Mouse (Mus musculus): ENCODE measurements around the gene Ssbp1.
A peak's percentile ranks its signal among the peaks of the same experiment; 100 is the strongest.

The Ssbp1 gene

DNA sequence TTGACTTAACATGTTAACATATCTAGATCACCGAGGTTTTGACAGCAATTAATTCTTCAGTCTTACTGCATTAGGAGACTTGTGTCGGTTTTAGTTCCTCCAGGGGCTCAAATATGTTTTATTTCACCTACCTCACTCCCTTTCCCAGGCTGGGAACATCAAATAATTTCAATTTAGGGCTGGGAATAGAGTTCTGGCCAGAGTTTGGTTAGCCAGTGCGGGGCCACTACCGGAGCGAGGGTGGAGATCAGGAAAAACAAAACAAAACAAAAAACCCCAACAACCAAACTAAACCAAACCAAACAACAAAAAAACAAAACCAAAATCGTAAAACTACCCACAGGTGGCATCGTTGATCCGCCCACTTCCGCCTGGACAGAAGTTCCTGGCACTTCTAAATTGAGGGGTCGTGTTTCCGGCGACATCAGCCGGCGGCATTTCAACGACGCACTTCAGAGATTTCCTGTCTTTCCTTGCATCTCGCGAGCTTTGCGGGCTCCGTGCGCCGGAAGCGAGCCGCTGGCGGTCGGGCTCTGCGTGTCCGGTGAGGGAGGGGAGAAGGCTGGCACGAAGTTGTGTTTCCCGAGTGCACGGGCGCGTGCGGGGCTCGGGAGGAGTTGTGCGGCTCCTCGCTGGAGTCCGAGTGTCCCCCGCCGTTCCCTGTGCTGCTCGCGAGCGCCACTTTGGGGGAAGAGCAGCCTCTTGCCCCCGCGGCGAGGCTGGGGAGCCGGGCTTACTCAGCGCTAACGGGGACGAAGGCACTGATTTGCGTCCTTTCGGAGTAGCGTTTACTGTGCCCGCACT, at the start of gene Ssbp1:
Ssbp1 (plus strand) TSS at position 437 of the 804 bp plus-strand sequence.
- peak; percentile 87 for DNase-seq

DNA sequence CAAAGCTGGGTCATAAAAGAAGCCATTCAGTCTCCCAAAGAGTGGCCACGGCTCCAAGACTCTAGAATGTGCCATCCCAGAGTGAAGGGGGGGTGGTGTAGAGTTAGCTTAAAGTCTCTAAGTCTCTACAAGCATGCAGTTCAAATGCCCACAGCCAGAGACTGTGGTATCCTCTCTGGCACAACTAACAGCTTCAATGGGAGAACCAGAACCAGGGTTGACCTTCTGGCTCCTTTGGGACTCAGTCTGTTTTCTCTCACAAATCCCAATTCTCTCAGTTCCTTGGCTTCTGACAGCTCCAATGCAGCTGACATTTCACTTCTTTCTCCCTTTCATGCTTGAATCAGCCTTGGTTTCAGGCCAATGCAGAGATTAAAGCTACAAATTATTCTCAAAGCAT, 48.1 kb upstream of the Ssbp1 start:
- no peak for DNase-seq

DNA sequence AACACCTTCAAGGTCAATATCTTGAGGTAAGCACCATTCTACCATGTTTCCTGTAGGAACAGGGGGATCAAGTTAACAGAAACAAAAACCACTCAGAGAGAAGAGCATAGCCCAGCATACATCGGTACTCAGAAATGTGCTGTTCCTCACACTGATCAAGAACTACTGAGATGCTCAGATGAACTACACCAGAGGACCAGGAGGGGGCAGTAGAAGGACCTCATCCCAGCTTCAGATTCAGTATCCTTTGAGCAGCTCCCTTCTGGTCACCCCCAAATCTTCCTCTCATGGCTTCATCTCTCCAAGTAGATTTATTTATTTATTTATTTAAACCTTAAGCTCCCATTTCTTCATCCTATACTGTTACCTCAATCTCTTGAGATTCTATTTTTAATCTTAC, 47.4 kb upstream of the Ssbp1 start:
- no peak for DNase-seq

- peak; percentile 48 for DNase-seq
Observed at GRCm38 (mm10) chr6:40427441-40427840, 43.7 kb upstream of the Ssbp1 start.

GRCm38 (mm10) chr6:40428696-40429095, 42.5 kb upstream of the Ssbp1 start:
- peak; percentile 51 for DNase-seq

DNA sequence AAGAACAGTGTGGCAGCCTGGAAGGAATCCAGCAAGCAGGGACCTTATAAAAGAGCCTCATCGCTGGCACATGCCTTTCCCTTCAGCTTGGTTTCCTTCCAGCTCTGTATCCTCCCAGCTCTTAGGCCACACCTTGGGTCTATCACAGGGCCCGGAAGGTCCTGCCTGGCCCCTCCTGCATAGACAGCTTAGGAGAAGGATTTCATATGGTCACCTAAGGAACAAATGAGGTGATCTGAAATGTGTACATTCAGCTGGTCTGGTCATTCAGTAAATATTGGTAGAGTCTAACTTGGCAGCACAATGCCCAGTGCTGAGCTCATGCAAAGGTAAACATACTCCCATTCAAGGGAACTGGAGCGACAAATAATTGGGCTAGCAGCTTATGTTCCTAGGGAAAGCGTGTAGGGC, 41.6 kb upstream of the Ssbp1 start:
- DNase-seq: peak; percentile 78

- peak; percentile 21 for DNase-seq
Observed at GRCm38 (mm10) chr6:40430251-40430650, 40.9 kb upstream of the Ssbp1 start.

DNA sequence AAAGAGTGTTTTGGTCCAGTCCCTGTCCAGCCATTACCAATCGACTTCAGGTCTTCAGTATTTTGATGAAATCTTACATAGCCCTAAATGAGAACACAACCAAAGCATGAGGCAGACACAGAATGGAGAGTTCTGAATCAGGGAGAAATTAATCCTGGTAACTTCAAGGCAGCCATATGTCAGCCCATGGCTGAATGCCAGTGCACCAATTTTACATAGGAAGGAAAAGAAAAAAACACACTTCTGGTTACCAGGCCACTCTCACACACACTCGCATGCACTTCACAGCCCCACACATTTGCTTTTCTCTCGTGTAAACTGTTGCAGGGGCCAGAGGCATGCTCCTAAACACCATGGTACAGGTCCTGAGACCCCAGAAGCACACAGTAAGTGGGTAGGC, 40.3 kb upstream of the Ssbp1 start:
- peak; percentile 62 for DNase-seq

DNA sequence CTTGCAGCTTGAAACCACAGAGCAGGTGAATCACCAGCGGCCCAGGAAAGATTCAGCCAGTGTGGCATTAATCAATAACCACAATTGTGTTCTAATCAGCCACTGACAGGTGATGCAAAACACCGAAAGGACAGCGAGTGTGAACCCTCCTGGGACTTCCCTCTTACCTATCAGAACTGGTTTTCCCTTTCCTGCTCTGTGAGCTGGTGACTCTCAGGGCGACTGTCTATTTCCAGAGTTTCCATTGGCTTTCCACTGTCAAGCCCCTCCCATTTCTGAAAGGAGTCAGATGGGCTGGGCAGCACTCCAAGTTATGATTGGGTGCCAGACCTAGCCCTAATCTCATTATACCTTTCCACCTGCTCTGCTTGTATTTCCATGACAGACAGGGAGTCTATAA, 39.8 kb upstream of the Ssbp1 start:
- DNase-seq: peak; percentile 87

DNA sequence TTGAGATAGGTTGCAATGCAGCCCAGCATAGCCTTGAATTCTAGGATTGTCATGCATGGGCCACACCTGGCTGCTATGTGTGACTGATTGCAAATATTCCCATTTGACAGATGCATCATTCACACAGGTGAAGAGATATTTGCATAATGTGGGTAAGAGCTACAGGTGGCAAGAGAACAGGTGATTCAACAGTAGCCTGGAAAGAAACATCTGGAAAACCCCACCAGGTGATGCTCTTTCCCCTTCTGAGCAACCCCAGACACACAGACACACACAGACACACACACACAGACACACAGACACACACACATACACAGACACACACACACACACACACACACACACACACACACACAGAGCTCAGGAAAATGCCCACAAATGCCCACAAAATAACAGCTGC, 39.3 kb upstream of the Ssbp1 start:
- DNase-seq: no peak

DNA sequence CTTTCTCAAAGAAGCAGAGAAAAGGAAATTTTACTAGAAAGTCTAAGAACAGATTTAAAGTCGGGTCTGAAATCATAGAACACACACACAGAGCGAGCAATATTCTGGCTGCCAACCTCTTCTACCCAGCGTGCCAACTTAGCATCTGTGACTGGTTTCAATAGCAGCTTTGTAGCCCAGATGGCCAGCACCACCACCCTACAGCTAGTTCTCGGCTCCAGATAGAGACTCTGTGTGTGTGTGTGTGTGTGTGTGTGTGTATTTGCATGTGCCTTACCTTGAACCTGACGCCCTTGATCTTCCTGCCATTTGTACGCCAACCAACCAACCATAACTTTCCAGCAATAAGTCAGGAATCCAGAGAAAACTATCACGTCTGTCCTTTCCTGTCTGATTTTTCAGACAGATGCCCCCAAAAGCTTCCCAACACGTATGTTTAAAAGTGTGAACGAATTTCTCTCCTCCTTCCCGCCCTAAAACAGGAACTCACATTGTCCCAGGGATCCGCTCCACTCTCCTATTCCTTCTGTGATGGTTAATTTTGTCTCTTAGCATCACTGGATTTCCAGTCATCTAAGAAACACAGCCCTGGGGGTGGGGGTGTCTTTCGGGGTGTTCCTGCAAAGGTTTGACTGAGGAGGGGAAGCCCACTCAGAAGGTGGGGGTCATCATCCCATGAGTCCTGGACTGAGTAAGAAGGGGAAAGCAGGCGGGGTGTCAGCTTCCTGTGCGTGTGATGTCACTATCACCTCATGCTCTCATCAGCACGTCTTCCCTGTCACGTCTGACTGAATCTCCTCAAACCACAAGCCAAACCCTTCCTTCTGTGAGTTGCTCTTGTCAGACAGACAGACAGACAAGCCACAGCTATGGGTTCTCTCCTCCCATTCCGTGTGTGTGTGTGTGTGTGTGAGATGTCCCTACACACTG, 38.5 kb upstream of the Ssbp1 start:
- DNase-seq: peak; percentile 84

GRCm38 (mm10) chr6:40434697-40435096, 36.5 kb upstream of the Ssbp1 start:
- DNase-seq: peak; percentile 41

DNA sequence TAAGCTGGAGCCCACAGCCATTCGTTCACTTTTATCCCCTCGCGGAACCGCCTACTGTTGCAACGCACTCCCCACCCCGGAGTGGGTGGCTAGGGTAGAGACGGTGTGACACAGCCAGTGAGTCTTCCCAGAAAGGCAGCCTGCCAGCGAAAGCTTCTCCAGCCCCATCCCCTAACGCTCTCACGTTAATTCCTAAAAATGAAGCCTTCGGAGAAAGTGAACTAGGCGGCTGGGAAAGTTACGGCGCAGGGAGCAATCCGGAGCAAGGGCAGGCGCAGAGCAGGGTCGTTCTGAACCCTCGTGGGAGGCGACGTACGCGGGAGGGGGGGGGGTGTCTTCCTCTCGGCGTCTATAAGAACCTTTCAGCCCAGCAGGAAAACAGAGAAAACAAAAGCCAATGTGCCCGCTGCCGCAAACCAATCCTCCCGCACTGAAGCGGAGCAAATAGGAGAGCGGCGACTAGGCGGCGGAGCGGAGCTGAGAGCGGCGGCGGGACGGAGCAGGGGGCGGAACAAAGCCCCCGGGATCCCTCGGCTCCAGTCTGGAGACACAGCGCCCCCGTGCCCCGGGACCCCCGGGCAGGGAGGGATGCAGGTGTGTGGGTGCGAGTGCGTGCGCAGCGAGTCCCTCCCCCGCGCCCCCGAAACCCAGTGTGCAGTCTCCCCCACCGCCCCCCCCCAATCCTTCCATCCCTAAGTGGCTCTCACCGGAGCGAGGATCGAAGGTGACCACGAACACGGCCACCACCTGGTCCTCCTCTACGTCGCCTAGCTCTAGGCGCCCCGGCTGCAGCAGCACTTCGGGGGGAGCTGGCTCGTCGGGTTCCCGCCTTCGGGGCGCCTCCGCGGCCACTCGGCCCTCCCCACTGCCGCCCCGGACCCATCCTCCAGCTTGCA, 35.8 kb upstream of the Ssbp1 start:
- peak; percentile 70 for DNase-seq

DNA sequence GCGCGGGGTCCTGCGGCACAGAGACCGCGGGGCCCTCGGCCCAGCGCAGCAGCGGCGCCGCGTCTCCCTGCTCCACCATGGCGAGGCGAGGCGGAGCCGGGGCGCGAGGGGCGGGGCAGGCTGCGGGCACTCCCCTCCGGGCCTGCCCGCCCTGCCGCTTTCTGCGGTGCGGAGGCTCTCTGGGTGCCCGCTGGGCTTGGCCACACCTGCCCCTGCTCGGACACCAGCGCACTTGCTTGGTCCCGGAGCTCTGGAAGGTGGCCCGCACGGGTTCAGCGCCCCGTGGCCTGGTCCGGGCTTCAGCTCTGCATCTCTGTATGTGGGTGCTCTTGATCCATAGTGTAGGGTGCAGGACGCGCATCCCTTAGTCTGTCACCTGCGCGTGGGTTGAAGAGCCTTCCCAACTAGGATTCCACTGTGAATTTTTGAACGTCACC, 35.1 kb upstream of the Ssbp1 start, which contains the start of gene E330009J07Rik:
E330009J07Rik (minus strand) TSS at position 89 of the 437 bp plus-strand sequence.
- peak; percentile 92 for DNase-seq

DNA sequence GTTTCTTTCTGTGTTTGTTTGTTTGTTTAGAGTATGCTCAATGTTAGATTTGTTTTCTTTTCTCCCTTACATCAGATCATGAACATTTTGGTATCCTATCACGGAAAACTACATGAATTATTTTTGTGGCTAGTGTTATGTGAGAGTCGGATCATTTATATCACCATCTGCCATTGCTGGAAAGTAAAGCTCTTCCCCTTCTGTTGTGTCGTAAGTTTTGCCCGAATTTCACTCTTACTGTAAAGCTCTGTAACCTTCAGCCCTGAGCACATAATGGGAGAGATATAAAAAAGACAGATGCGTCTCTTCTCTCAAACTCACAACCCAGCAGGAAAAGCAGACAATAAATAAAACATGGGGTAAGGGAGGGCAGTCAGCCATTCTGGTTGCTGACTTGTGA, 32.2 kb upstream of the Ssbp1 start, which contains the start of gene Wee2:
Wee2 (plus strand) TSS at position 153 of the 400 bp plus-strand sequence.
- DNase-seq: no peak

GRCm38 (mm10) chr6:40439731-40440130, 31.4 kb upstream of the Ssbp1 start:
- peak; percentile 5 for DNase-seq

- no peak for DNase-seq
Observed at GRCm38 (mm10) chr6:40441276-40441675, 29.9 kb upstream of the Ssbp1 start.

GRCm38 (mm10) chr6:40441755-40442154, 29.4 kb upstream of the Ssbp1 start:
- DNase-seq: no peak

DNA sequence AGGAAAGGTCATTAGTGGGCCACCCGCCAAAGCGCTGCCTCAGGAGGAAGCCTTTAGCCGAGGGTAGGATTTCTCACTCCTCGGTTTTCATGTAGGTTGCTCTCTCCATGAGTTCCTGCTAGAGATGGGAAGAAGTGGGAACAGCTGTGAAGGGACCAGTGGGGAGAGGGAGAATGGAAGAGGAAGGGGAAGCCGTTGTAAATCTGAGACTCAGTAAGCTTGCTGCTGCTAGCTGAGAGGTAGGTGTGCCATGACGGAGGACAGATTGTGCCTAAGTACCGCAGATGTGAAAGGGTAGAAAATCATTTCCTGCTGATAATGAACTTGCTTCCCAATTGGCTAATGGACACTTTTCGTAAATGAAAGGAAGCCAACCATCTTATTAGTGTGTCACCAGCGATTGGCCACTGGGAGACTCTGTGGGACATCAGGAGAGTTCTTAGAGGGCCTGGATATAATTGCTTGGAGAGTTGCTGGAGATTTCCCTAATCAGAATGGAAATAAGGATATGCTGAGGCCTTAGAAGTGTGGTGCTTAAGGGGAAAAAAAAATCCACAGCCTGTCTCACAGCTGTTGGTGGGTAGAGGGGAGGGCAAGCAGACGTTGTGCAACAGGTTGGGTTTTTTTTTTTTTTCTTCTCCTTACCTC, 27.7 kb upstream of the Ssbp1 start:
- no peak for DNase-seq

- DNase-seq: no peak
Observed at GRCm38 (mm10) chr6:40448626-40449025, 22.5 kb upstream of the Ssbp1 start.

DNA sequence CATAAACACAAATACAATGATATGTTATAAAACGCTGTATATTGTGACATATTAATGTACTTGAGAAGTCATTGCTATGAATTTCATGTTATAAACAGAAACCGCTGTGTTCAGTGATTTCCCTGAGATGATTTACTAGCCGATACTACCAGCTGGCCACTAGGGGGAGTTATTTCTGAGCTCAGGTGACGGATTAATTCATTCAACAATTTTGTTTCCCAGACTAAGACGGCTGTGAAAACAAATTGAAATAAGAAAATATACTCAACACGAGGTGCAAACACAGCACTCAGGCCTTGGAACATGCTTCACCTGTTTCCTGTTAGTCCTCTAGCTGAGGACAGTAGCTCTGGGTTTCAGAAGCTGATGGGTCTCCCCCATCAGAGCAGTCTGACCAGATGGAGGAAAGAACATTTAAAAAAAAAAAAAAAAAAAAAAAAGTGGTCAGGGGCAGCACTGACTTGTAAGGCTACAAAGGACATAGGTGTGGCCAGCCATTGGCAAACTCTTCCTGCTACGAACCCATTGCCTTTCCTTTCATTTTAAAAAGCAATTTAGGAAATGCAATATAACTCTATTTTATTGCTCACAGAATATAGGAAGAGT, 16.6 kb upstream of the Ssbp1 start:
- DNase-seq: no peak

GRCm38 (mm10) chr6:40465710-40466109, 5.4 kb upstream of the Ssbp1 start:
- DNase-seq: no peak

All from cerebellum, adult 8-10 months (tissue).